Mouse (Mus musculus): ENCODE results near the gene Naa10. TPM values are rescaled to one million over a fixed set of nuclear protein-coding genes. Genes with fewer than 3 reads are reported as not detected.

Naa10 gene
- polyA plus RNA-seq, 1 experiment from 2014 or later = 148 TPM

DNA sequence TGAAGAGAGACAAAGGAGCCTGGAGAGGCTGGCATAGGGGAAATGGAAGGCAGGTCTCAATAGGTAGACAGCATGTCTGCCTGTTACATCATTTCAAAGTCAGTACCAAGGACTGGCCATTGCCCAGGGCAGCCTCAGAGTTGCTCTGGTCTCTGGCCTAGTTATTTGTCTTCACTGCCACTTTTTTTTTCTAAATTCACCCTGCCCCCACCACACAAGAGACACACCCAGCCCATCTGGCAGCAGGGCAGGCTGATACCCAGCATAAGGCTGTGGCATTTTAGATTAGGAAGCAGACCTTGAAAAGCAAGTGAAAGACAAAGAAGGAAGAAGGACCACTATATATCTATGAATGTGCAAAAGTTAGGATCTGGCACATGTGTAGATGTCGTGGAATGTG is 53.9 kb downstream of the Naa10 start:
- H3K4me3 ChIP-seq = no peak overlapping the region
- no peak for DNase-seq (ENCODE audit: low spot score)
- 0 out of 2 replicates have a peak overlapping the region, but pooled peaks have one; percentile 29 for H3K27ac ChIP-seq
- H3K36me3 ChIP-seq = no peaks in the 10 kb centered on the region
- H3K27me3 ChIP-seq (ENCODE audit: insufficient read depth, poor library complexity, severe bottlenecking) = no peaks in the 10 kb centered on the region
- H3K9me3 ChIP-seq = no peaks in the 10 kb centered on the region
- H3K4me1 ChIP-seq (replicated peaks) = peaks cover 30% of the 10 kb centered on the region
- 73% methylated on average over 1 of the region's 1 CpGs for WGBS

DNA sequence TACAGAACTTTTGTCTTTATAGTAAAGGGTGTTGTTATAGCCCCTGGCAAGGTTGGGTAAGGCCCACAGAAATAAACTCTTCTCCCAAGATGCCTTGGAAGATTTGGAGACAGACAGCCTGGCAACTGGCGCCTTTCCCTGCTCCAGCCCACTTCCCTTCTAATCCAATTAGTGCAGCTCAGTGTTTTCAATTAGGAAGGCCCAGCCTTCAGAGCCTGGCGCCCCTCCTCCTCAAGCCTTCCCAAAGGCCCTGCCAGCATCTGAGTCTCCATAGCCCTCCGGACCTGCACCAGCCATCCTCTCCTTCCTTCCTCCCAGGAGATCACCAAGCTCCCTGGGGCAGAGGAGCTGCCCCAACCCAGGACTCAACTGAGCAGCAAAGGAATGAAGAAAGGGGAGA is 54.5 kb downstream of the Naa10 start:
- Histone ChIP-seq H3K27ac (0 out of 2 replicates have a peak overlapping the region, but pooled peaks have one; percentile 29), H3K27me3 (ENCODE audit: insufficient read depth, poor library complexity, severe bottlenecking) (no peaks in the 10 kb centered on the region), H3K4me3 (no peak overlapping the region), H3K36me3 (no peaks in the 10 kb centered on the region), H3K9me3 (no peaks in the 10 kb centered on the region), H3K4me1 (replicated peaks) (peaks cover 30% of the 10 kb centered on the region)
- 22% methylated on average over 3 of the region's 3 CpGs for WGBS
- DNase-seq (ENCODE audit: low spot score) = no peak

Other genes starting within 250 kb of the Naa10 start
- gene Slc6a8, start 248.8 kb downstream of the Naa10 start, polyA plus RNA-seq (2016; fragmentation: Nextera tagmentation; extraction: Ambion mirVana) = 5.0 and 5.6 TPM in 2 replicates
- gene Bcap31, start 205.8 kb downstream of the Naa10 start, polyA plus RNA-seq (2016; fragmentation: Nextera tagmentation; extraction: Ambion mirVana) = 144 and 164 TPM in 2 replicates
- 10.7 and 14.1 TPM in 2 replicates for gene Abcd1, start 205.3 kb downstream of the Naa10 start, polyA plus RNA-seq (2016; fragmentation: Nextera tagmentation; extraction: Ambion mirVana)
- 0.10 and 0.19 TPM in 2 replicates for gene Plxnb3, start 164.9 kb downstream of the Naa10 start, polyA plus RNA-seq (2016; fragmentation: Nextera tagmentation; extraction: Ambion mirVana)
- gene Srpk3, start 147.5 kb downstream of the Naa10 start, polyA plus RNA-seq (2016; fragmentation: Nextera tagmentation; extraction: Ambion mirVana) = 1.3 and 1.8 TPM in 2 replicates
- gene Idh3g, start 135.0 kb downstream of the Naa10 start, polyA plus RNA-seq (2016; fragmentation: Nextera tagmentation; extraction: Ambion mirVana) = 181 and 204 TPM in 2 replicates
- 121 and 140 TPM in 2 replicates for gene Ssr4, start 134.9 kb downstream of the Naa10 start, polyA plus RNA-seq (2016; fragmentation: Nextera tagmentation; extraction: Ambion mirVana)
- 0.63 and 1.0 TPM in 2 replicates for gene Pdzd4, start 97.0 kb downstream of the Naa10 start, polyA plus RNA-seq (2016; fragmentation: Nextera tagmentation; extraction: Ambion mirVana)
- gene Avpr2, start 29.8 kb downstream of the Naa10 start, polyA plus RNA-seq (2016; fragmentation: Nextera tagmentation; extraction: Ambion mirVana) = 0.16 TPM in 1 of 2 replicates, not detected in the other
- gene L1cam, start 25.8 kb downstream of the Naa10 start, polyA plus RNA-seq (2016; fragmentation: Nextera tagmentation; extraction: Ambion mirVana) = 13.4 and 26.1 TPM in 2 replicates
- gene Arhgap4, start 74 bp downstream of the Naa10 start, polyA plus RNA-seq (2016; fragmentation: Nextera tagmentation; extraction: Ambion mirVana) = 2.2 TPM in 2 replicates
- gene Renbp, start 8.9 kb upstream of the Naa10 start, polyA plus RNA-seq (2016; fragmentation: Nextera tagmentation; extraction: Ambion mirVana) = 20.6 and 25.8 TPM in 2 replicates
- 77.2 and 77.7 TPM in 2 replicates for gene Hcfc1, start 44.4 kb upstream of the Naa10 start, polyA plus RNA-seq (2016; fragmentation: Nextera tagmentation; extraction: Ambion mirVana)
- gene Irak1, start 102.0 kb upstream of the Naa10 start, polyA plus RNA-seq (2016; fragmentation: Nextera tagmentation; extraction: Ambion mirVana) = 53.3 and 60.6 TPM in 2 replicates
- not detected in 2 replicates for gene Opn1mw, start 205.5 kb upstream of the Naa10 start, polyA plus RNA-seq (2016; fragmentation: Nextera tagmentation; extraction: Ambion mirVana)
- gene Mecp2, start 213.4 kb upstream of the Naa10 start, polyA plus RNA-seq (2016; fragmentation: Nextera tagmentation; extraction: Ambion mirVana) = 15.3 and 15.4 TPM in 2 replicates
- not detected in 2 replicates for gene Tex28, start 245.9 kb upstream of the Naa10 start, polyA plus RNA-seq (2016; fragmentation: Nextera tagmentation; extraction: Ambion mirVana)

All from hindbrain, embryonic 10.5 days (tissue).